Mouse (Mus musculus) hindbrain, postnatal 0 days (tissue): ENCODE measurements around the gene Nek8. TPM values are rescaled to one million over a fixed set of nuclear protein-coding genes. Genes with fewer than 3 reads are reported as not detected.
A peak's percentile ranks its signal among the peaks of the same experiment; 100 is the strongest.

Experiments used
- ATAC-seq: fragments of 200-750 bp; cut with Nextera tagmentation; 2 replicates; pipeline ENCODE4 v1.8.0; 2017; ENCODE audit warnings: mild to moderate bottlenecking, moderate TSS enrichment, moderate library complexity
- DNase-seq: peaks from one replicate; pipeline ENCODE4 v3.0.0-alpha.2; 2015; ENCODE audit warnings: low spot score
- H3K27ac ChIP-seq: fragments of 300-500 bp; sonication (generic); 2 replicates; pipeline ENCODE4 v1.5.1; 2014; ENCODE audit warnings: mild to moderate bottlenecking
- H3K27me3 ChIP-seq: fragments of 300-500 bp; sonication (generic); 2 replicates; pipeline ENCODE4 v1.6.1; 2014; ENCODE audit warnings: low read length, mixed read lengths; ENCODE audit not compliant: insufficient read depth
- H3K36me3 ChIP-seq: fragments of 300-500 bp; sonication (generic); 2 replicates; pipeline ENCODE4 v1.6.1; 2014; ENCODE audit warnings: low read length, mixed read lengths; ENCODE audit not compliant: insufficient read depth
- H3K4me1 ChIP-seq: fragments of 300-500 bp; sonication (generic); 2 replicates; pipeline ENCODE4 v1.6.1; 2014; ENCODE audit warnings: antibody characterized with exemption, low read length, mixed read lengths; ENCODE audit not compliant: insufficient read depth
- H3K4me2 ChIP-seq: fragments of 300-500 bp; sonication (generic); 2 replicates; pipeline ENCODE4 v1.6.1; 2014; ENCODE audit warnings: low read depth, mild to moderate bottlenecking, low read length, moderate library complexity, mixed read lengths
- H3K4me3 ChIP-seq: fragments of 300-500 bp; sonication (generic); 2 replicates; pipeline ENCODE4 v1.5.1; 2014; ENCODE audit warnings: low read length
- H3K9ac ChIP-seq: fragments of 300-500 bp; sonication (generic); replicated peaks from 2 replicates; pipeline ENCODE4 v1.6.1; 2014; ENCODE audit warnings: mild to moderate bottlenecking, low read length, moderate library complexity, mixed read lengths
- H3K9me3 ChIP-seq: fragments of 300-500 bp; sonication (generic); 2 replicates; pipeline ENCODE4 v1.6.1; 2016; ENCODE audit warnings: low read length, mixed read lengths
- CTCF ChIP-seq: IDR thresholded peaks from 2 replicates; pipeline ENCODE4 v1.5.1; 2016; ENCODE audit warnings: antibody characterized with exemption, control low read depth, low read depth
- WGBS: fragments of 180-500 bp; shearing (Covaris S2); extraction: QIAGEN DNeasy Blood & Tissue Kit; methylation state at CpG from one replicate; pipeline ENCODE4 v1.1.7; 2014; 5-methylcytosine and 5-hydroxymethylcytosine counted together
- polyA plus RNA-seq: library from polyadenylated mRNA; unstranded; fragments of >200 nt; fragmentation: Nextera tagmentation; extraction: Ambion mirVana; gene quantifications from 2 replicates; pipeline ENCODE4 v1.2.1, GENCODE M21; 2015
- total RNA-seq: library from RNA; depleted of rRNA; stranded (reverse); fragments of >200 nt; gene quantifications from 2 replicates; pipeline ENCODE4 v1.2.3, GENCODE M21; 2014

The Nek8 gene
- total and polyA plus RNA-seq, 2 experiments from 2014 or later: 7.3 to 11.8 TPM

GRCm38 (mm10) chr11:78163045-78163444 lies 13.4 kb downstream of the Nek8 start:
- no peaks in the 10 kb centered on the region for H3K9me3 ChIP-seq

DNA sequence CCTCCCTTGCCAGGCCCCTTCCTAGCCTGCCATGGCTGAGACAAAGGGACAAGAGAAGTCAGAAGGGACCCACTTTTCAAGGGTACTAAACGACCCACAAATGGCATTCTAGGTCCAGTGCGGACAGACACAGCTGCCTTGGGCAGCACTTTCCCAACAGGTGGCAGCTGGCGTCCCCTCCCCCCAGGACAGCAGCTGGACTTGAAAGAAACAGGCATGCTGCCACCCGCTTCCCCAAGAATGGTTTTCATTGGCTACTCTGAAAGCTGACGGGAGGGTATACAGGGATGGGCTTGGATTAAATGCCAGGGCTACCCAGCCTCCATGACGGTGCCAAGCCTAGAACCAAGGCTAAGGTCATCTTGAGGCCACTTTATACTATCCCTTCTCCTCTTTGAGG lies 14.0 kb downstream of the Nek8 start:
- H3K27me3 ChIP-seq: no peaks in the 10 kb centered on the region
- no peak overlapping the region; the same call in 1 of the 2 replicates for H3K9ac ChIP-seq
- ATAC-seq (0 out of 2 replicates have a peak, but pooled peaks have one; percentile 9), DNase-seq (peak; percentile 75)
- peaks cover 33% of the 10 kb centered on the region for H3K36me3 ChIP-seq
- peak overlapping the region; percentile 98; the same call in 1 of the 2 replicates for H3K4me3 ChIP-seq
- peaks cover 19% of the 10 kb centered on the region for H3K4me1 ChIP-seq
- H3K4me2 ChIP-seq: peak overlapping the region; percentile 82
- no peaks in the 10 kb centered on the region for H3K9me3 ChIP-seq
- WGBS: 15% methylated on average over 6 of the region's 6 CpGs
- no peak for TF ChIP-seq CTCF
- H3K27ac ChIP-seq: peak overlapping the region; percentile 98

More at GRCm38 (mm10) chr11:78163045-78163444, 13.4 kb downstream of the Nek8 start:
- H3K4me1 ChIP-seq: peaks cover 19% of the 10 kb centered on the region
- TF ChIP-seq CTCF: no peak
- ATAC-seq (no peak), DNase-seq (no peak)
- H3K9ac ChIP-seq: peak overlapping the region; percentile 100
- peak overlapping the region; percentile 98 for H3K4me3 ChIP-seq
- H3K36me3 ChIP-seq: peaks cover 27% of the 10 kb centered on the region
- peak overlapping the region; percentile 98 for H3K27ac ChIP-seq
- no peaks in the 10 kb centered on the region for H3K27me3 ChIP-seq
- H3K4me2 ChIP-seq: peak overlapping the region; percentile 82
- WGBS: 71% methylated on average over 2 of the region's 2 CpGs

GRCm38 (mm10) chr11:78161968-78162367 lies 14.5 kb downstream of the Nek8 start:
- Histone ChIP-seq H3K27ac (peak overlapping the region; percentile 98), H3K4me3 (no peak overlapping the region), H3K9me3 (no peaks in the 10 kb centered on the region), H3K4me1 (peaks cover 19% of the 10 kb centered on the region), H3K9ac (no peak overlapping the region; the same call in 1 of the 2 replicates), H3K4me2 (peak overlapping the region; percentile 82), H3K27me3 (no peaks in the 10 kb centered on the region), H3K36me3 (peaks cover 33% of the 10 kb centered on the region)
- ATAC-seq: 0 out of 2 replicates have a peak, but pooled peaks have one; percentile 1
- peak; percentile 67 for DNase-seq
- TF ChIP-seq CTCF: no peak
- 29% methylated on average over 4 of the region's 4 CpGs for WGBS

DNA sequence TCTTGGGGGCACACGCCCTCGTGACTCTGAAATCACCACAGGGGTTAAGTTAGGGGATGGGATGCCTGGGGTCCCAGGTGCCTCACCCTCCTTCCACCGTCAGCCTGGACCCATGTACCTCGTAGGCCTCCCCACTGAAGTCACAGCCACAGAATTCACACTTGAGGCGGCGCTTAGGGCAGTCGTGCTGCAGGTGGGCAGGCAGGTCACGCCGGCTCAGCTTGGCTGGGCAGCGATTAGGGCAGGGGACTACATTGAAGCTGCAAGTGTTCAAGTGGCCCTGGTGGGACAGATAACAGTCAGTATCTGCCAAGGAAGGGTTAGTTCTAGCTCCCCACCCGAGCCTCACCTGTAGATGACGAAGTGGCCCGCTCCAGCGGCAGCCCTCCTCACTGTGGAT lies 15.3 kb downstream of the Nek8 start:
- H3K36me3 ChIP-seq: peaks cover 38% of the 10 kb centered on the region
- TF ChIP-seq CTCF: no peak

DNA sequence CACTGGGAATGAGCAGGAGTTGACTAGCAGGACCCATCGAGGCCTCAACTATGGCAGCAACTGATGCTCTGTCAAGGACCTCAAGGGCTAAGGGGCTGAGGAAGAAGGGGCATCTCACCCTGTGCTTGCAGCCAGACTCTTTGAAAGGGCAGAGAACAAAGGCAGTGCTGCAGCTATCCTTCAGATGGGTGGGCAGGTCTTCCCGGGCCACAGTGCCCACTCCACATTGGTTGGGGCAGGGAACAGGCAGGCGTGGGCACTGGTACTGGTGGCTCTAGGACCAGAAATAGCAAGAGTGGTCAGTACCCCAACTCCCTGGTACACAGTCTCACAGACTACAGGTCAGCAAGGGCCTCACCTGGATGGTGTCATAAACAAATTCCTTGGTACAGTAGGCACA lies 15.8 kb downstream of the Nek8 start:
- H3K9me3 ChIP-seq: no peaks in the 10 kb centered on the region
- H3K4me1 ChIP-seq: peaks cover 12% of the 10 kb centered on the region
- H3K36me3 ChIP-seq: peaks cover 40% of the 10 kb centered on the region
- H3K27ac ChIP-seq: no peak overlapping the region
- H3K9ac ChIP-seq: no peak overlapping the region
- no peak overlapping the region for H3K4me2 ChIP-seq
- no peaks in the 10 kb centered on the region for H3K27me3 ChIP-seq
- no peak for DNase-seq
- H3K4me3 ChIP-seq: no peak overlapping the region
- 87% methylated on average over 3 of the region's 3 CpGs for WGBS
- ATAC-seq: no peak
- no peak for TF ChIP-seq CTCF

More for the DNA sequence above, 15.3 kb downstream of the Nek8 start:
- Histone ChIP-seq H3K9me3 (no peaks in the 10 kb centered on the region), H3K4me2 (no peak overlapping the region), H3K27ac (peak overlapping the region; percentile 98; the same call in 1 of the 2 replicates), H3K27me3 (no peaks in the 10 kb centered on the region), H3K4me3 (no peak overlapping the region), H3K4me1 (peaks cover 17% of the 10 kb centered on the region), H3K9ac (no peak overlapping the region)
- DNase-seq (no peak), ATAC-seq (no peak)
- WGBS: 86% methylated on average over 14 of the region's 14 CpGs

- Histone ChIP-seq H3K9me3 (no peaks in the 10 kb centered on the region), H3K36me3 (peaks cover 42% of the 10 kb centered on the region), H3K9ac (no peak overlapping the region), H3K4me1 (peaks cover 12% of the 10 kb centered on the region), H3K4me3 (no peak overlapping the region), H3K27me3 (no peaks in the 10 kb centered on the region), H3K27ac (no peak overlapping the region), H3K4me2 (no peak overlapping the region)
- TF ChIP-seq CTCF: no peak
- WGBS: 87% methylated on average over 18 of the region's 18 CpGs
- ATAC-seq (no peak), DNase-seq (no peak)
Observed at GRCm38 (mm10) chr11:78160171-78160570, 16.3 kb downstream of the Nek8 start.

GRCm38 (mm10) chr11:78159557-78159956 lies 16.9 kb downstream of the Nek8 start:
- no peak overlapping the region for H3K9ac ChIP-seq
- no peak for TF ChIP-seq CTCF
- no peak for ATAC-seq
- H3K4me3 ChIP-seq: no peak overlapping the region
- H3K4me1 ChIP-seq: peaks cover 14% of the 10 kb centered on the region
- H3K27ac ChIP-seq: no peak overlapping the region
- peaks cover 48% of the 10 kb centered on the region for H3K36me3 ChIP-seq
- H3K9me3 ChIP-seq: no peaks in the 10 kb centered on the region
- H3K4me2 ChIP-seq: no peak overlapping the region
- 78% methylated on average over 7 of the region's 7 CpGs for WGBS
- no peaks in the 10 kb centered on the region for H3K27me3 ChIP-seq
- DNase-seq: no peak
